Mouse (Mus musculus): Measurements from ENCODE around the gene Foxk1.

Foxk1 gene

DNA sequence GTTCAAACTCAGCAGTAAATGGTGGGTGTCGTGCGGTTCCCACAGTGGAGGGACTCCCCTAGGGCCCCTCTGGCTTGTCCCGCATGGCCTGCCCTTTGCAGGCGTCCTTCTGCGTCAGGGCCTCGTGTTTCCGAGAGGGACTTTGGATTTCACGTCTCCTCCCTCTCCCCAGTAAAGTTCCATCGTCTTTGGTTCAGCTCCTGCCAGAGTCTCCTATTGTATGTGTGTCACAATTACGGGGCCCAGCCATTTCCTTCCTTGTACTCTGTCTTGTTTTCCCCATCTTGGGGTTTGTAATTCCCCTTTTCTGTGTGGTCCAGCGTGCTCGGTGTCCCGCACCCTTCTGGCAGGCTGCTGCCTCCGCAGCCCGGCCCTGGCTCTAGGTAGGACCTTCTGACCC is 42.2 kb downstream of the Foxk1 start:
- DNase-seq (ENCODE audit: low spot score in 2 of 2), result no peak

DNA sequence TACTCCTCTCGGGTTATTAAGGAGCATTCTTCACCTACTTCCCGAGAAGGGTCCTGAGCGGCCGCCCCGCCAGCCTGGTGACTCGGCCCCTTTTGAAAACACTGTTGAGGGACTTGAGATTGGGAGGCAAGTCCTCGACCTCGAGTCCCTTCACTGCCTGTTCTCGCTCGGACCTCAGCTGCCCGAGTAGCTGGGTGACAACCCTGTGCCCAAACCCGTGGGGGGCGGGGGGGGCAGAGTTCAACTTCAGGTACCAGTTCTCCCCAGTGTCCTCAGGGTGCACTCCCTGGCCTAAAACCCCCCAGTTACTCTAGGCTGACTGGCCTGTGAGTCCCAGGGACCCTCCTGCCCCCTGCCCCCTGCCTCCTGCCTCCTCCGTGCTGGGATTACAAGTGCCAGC is 42.7 kb downstream of the Foxk1 start:
- DNase-seq (ENCODE audit: low spot score in 2 of 2), result no peak

DNA sequence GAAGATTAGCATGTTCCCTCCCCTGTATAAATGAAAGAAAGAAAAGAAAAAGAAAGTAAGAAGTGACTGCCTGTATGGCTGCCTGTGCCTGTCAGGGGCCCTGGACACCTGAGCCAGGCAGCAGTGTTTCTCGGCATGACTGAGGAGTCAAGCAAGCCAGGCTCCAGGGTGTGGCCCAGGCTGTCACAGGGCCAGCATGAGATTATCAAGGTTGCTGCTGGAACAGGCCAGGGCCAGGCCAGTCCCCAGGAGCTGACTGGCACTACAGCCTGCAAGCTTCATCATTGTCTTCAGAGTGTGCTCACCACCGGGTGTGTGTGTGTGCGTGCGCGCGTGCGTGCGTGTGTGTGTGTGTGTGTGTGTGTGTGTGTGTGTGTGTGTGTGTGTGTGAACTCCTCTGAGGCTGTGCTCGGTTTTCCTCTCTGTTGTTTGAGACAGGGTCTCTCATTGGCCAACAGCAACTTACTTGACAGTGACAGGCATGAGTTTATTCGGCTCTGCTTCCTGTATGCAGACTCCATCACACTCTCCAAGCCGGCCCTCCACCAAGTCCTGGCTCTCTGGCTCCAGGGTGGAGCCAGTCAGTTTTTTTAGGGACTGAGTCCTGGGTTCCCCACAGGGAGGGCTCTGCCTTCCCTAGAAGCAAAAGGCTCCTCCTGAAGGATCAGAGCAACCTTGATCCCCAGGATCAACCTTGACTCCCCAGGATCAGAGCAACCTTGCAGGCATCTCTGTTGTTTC is 43.7 kb downstream of the Foxk1 start:
- peak in 1 of 2 experiments; percentile 35 for DNase-seq (ENCODE audit: low spot score in 2 of 2)

- DNase-seq (ENCODE audit: low spot score in 2 of 2), result no peak
Measured at GRCm38 (mm10) chr5:142445709-142446108, 44.4 kb downstream of the Foxk1 start.

DNA sequence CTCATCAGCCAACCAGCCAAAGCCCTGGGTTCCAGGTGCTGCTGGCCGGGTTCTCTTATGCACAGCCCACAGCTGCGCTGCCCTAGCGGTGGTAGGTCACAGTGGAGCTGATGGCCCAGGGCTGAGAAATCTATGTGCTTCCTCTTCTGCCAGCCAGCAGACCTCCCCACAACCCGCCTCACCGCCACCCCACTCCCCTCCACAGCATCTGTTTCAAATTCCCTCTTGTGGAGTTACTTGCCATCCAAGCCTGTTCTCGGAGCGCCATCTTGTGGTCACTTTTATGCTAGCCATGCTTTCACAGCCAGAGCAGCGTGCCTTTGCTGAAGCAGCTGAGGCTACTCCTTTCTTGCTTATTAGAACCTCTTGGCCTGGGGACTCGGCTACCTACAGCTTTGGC is 46.8 kb downstream of the Foxk1 start:
- peak; percentile 64 to 84 for DNase-seq (ENCODE audit: low spot score in 2 of 2)

DNA sequence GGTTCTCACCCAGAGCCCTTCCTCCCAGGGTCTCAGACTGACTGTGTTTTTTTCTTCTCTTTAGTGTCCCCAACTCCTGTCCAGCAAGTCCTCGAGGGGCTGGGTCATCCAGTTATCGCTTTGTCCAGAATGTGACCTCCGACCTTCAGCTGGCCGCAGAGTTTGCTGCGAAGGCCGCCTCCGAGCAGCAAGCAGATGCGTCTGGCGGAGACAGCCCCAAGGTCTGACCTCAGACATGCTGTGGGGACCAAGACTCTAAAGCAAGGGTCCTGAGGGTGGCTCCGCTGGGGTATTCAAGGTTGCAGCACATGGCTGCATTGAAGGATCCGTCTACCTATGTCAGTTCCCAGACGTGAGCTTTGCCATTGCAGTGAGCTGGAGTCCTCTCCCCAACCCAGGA is 47.3 kb downstream of the Foxk1 start:
- DNase-seq (ENCODE audit: low spot score in 2 of 2), result no peak

DNA sequence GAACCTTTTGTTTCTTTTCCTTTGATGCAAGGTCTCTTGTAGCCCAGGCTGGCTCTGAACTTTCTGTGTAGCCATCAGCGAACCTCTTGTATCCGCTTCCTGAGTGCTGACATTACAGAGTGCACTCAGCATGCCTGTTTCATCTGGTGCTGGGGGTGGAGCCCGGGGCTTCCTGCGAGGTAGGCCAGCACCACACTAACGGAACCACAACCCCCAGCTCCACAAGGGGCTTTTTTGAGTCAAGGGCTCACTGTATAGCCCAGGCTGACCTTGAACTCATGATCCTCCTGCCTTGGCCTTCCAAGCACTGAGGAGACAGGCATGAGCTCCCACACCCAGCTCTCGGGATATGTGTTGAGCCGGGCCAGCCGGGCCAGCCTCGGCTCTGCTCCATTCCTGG is 49.5 kb downstream of the Foxk1 start:
- DNase-seq (ENCODE audit: low spot score in 2 of 2), result no peak

- DNase-seq (ENCODE audit: low spot score in 2 of 2), result no peak
Measured at GRCm38 (mm10) chr5:142451759-142452158, 50.5 kb downstream of the Foxk1 start.

GRCm38 (mm10) chr5:142453742-142454141 is 52.4 kb downstream of the Foxk1 start:
- no peak for DNase-seq (ENCODE audit: low spot score in 2 of 2)

GRCm38 (mm10) chr5:142456318-142456717 is 55.0 kb downstream of the Foxk1 start:
- DNase-seq (ENCODE audit: low spot score in 2 of 2), result no peak

- no peak for DNase-seq (ENCODE audit: low spot score in 2 of 2)
Measured at GRCm38 (mm10) chr5:142457345-142457744, 56.0 kb downstream of the Foxk1 start.

DNA sequence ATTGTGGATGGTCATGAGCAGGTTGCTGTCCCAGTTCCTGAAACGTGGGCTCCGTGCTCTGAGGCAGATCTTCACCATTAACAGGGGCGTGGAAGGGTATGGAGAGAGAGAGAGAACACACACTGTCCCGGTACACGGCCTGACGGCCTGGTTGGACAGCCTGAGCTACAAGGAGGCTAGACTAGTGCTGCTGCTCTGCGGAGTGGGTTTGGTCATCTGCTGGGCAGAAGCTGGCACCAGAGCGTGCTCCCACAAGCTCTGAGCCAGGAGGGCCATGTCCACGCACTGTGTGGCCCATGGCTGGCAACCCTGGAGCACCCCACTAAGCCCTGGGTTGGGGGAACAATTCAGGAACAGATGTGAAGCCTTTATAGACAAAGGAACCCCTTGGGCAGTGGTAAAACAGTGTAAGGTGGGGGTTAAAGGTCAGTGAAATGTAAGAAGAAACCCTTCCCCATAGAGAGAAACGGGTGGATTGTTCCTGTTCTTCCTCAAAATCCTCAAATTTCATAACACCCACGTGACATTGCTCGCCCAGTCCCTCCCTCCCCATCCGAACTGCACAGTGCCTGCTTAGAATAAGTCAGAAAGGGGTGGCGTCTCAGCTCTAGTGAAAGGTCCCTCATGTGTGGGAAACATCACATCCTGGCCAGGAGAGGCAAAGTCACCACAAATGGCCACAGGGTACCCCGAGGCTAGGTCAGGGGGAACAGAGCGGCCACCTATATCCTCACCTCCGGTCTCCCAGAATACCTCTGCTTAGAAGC is 57.7 kb downstream of the Foxk1 start:
- no peak for DNase-seq (ENCODE audit: low spot score in 2 of 2)

DNA sequence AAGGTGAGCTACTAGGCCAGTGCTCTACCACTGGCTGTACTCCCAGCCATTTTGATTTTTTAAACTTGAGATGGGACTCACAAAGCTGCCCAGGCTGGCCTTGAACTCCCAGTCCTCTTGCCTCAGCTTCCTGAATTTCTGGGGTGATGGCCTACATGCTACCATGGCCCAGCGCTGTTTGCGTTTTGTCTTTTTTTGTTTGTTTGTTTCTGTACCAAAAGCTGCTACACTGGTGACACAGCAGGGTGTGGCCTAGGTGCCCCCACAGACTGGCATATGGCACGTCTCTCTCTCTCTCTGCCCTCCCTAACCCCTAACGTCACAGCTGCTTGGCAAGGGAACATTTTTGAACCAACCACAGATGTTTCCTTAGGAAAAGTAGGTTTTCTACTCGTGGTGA is 58.5 kb downstream of the Foxk1 start:
- no peak for DNase-seq (ENCODE audit: low spot score in 2 of 2)

DNA sequence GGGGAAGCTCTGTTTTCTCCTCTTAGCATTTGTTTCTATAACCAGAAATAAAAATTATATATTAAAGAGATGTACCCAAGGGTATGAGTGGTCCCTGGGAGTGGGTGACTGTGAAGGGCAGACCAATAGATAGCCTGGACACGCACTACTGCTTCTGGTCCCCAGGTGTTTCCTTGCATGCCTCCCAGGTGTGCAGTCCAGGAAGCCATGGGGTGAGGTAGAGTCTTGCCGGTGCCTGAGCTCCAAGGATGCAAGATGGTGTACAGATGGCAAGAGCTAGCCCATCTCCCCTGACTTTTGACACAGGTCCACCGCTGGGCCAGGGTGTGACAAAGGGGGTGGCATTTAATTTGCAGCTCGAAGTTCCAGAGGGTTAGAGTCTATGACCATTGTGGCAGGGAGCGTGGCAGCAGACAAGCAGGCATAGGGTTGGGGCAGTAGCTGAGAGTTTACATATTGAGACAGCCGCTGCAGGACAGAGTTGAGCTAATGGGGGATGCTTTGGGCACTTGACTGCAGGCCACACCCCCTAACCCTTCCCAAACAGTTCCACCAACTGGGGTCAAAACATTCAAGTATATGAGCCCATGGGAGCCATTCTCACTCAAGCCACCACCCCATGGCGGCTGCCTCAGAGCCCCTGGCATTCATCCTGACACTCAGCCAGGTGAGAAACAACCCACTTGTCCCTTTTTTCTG is 60.8 kb downstream of the Foxk1 start:
- no peak for DNase-seq (ENCODE audit: low spot score in 2 of 2)

DNA sequence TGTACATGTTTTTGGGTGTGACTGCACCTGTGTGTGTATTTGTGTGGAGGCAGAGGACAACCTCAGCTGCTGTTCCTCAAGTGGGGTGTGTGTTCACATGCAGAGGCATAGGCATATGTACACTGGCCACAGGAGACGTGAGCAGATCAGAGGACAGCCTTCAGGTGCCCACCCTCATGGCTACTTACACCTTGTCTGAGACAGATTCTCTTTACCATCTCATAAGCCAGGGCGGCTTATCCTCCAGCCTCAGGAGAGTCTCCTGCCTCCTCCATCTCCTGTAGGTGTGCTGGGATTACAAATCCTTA is 61.3 kb downstream of the Foxk1 start:
- DNase-seq (ENCODE audit: low spot score in 2 of 2), result no peak

GRCm38 (mm10) chr5:142463011-142463410 is 61.7 kb downstream of the Foxk1 start:
- no peak for DNase-seq (ENCODE audit: low spot score in 2 of 2)

- DNase-seq (ENCODE audit: low spot score in 2 of 2), result peak; percentile 94
Measured at GRCm38 (mm10) chr5:142463461-142464454, 62.5 kb downstream of the Foxk1 start, which contains the start of gene Ap5z1. Gene Ap5z1 (plus strand): TSS chr5:142463944.

- no peak for DNase-seq (ENCODE audit: low spot score in 2 of 2)
Measured at GRCm38 (mm10) chr5:142468375-142468774, 67.1 kb downstream of the Foxk1 start.

DNA sequence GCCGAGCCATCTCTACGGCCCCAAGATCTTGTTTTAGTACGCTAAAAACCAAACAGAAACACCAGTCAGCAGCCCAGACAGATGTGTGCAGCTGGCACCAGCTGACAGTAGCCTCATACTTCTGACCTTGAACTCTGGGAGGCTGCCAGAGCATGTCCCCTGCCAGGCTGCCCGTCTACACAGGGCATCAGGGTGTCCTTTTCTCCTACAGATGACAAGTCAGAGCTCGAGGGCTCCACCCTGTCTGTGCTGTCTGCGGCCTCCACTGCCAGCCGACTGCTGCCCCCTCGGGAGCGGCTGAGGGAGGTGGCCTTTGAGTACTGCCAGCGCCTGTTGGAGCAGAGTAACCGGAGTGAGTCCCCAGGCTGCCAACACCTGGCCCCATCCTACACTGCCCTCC is 68.5 kb downstream of the Foxk1 start:
- DNase-seq (ENCODE audit: low spot score in 2 of 2), result peak in 1 of 2 experiments; percentile 31

DNA sequence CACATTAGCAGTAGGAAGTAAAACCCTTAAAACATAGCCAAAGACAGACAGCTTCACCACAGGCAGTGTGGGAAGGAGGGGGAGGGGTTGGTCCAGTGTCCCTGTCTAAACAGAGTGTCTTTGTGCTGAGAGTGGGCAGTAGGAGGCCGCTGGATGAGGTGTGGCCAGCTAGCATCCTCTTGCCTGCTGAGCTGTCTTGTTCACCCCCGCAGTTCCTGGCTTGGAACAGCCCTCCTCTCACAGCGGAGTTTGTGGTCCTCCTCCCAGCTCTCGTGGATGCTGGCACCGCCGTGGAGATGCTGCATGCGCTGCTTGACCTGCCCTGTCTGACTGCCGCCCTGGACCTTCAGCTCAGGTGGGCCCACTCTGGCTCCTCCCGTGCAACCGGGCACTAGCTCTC is 72.4 kb downstream of the Foxk1 start:
- DNase-seq (ENCODE audit: low spot score in 2 of 2), result no peak

DNA sequence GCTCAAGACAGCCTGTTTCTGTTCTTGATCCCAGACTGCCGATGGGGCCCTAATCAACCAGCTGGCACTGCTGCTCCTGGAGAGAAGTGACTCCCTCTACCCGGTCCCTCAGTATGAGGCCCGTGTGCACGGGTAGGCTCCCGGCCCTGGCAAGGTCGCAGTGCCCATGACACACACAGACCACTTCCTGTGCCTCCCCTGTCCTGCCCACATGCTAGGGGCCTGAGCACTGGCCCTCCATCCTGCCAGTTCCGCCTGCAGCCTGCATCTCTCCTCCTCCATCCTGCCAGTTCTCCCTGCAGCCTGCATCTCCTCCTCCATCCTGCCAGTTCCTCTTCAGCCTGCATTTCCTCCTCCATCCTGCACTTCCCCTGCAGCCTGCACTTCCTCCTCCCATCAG is 74.4 kb downstream of the Foxk1 start:
- DNase-seq (ENCODE audit: low spot score in 2 of 2), result no peak

GRCm38 (mm10) chr5:142477346-142477745 is 76.0 kb downstream of the Foxk1 start:
- DNase-seq (ENCODE audit: low spot score in 2 of 2), result no peak

Measured in heart, adult 9 months (tissue).